Mouse (Mus musculus) embryonic facial prominence, embryonic 11.5 days (tissue): ENCODE measurements around the gene Flad1. TPM values are rescaled to one million over a fixed set of nuclear protein-coding genes. Genes with fewer than 3 reads are reported as not detected.

Experiments
- ATAC-seq: fragments of 200-750 bp; cut with Nextera tagmentation; replicated peaks from 2 replicates; pipeline ENCODE4 v1.8.0; 2017; ENCODE audit warnings: low read depth; ENCODE audit not compliant: insufficient number of reproducible peaks, low FRiP score, low TSS enrichment
- DNase-seq: peaks from one replicate; pipeline ENCODE4 v3.0.0-alpha.2; 2015; ENCODE audit warnings: low spot score
- H3K27ac ChIP-seq: fragments of 300-500 bp; sonication (generic); replicated peaks from 2 replicates; pipeline ENCODE4 v1.5.1; 2014; ENCODE audit warnings: mild to moderate bottlenecking, low read depth, low read length, control low read depth
- H3K27me3 ChIP-seq: fragments of 300-500 bp; sonication (generic); 2 replicates; pipeline ENCODE4 v1.6.1; 2014; ENCODE audit warnings: mild to moderate bottlenecking, low read length, moderate library complexity, mixed read lengths; ENCODE audit not compliant: control insufficient read depth, insufficient read depth
- H3K36me3 ChIP-seq: fragments of 300-500 bp; sonication (generic); replicated peaks from 2 replicates; pipeline ENCODE4 v1.6.1; 2014; ENCODE audit warnings: low read depth, mild to moderate bottlenecking, low read length, moderate library complexity, mixed read lengths; ENCODE audit not compliant: control insufficient read depth, insufficient read depth
- H3K4me1 ChIP-seq: fragments of 300-500 bp; sonication (generic); 2 replicates; pipeline ENCODE4 v1.6.1; 2014; ENCODE audit warnings: low read length, mixed read lengths; ENCODE audit not compliant: control insufficient read depth, insufficient read depth
- H3K4me2 ChIP-seq: fragments of 300-500 bp; sonication (generic); 2 replicates; pipeline ENCODE4 v1.6.1; 2014; ENCODE audit warnings: low read depth, mild to moderate bottlenecking, control low read depth, low read length, moderate library complexity
- H3K4me3 ChIP-seq: fragments of 300-500 bp; sonication (generic); 2 replicates; pipeline ENCODE4 v1.5.1; 2014; ENCODE audit warnings: low read depth, low read length, control low read depth
- H3K9ac ChIP-seq: fragments of 300-500 bp; sonication (generic); replicated peaks from 2 replicates; pipeline ENCODE4 v1.6.1; 2014; ENCODE audit warnings: mild to moderate bottlenecking, control low read depth, low read length
- H3K9me3 ChIP-seq: fragments of 300-500 bp; sonication (generic); replicated peaks from 2 replicates; pipeline ENCODE4 v1.6.1; 2016; ENCODE audit warnings: mild to moderate bottlenecking, low read length, inconsistent platforms, mixed read lengths; ENCODE audit not compliant: control insufficient read depth
- WGBS: fragments of 180-500 bp; shearing (Covaris S2); extraction: QIAGEN DNeasy Blood & Tissue Kit; methylation state at CpG from one replicate; pipeline ENCODE4 v1.1.7; 2014; 5-methylcytosine and 5-hydroxymethylcytosine counted together
- polyA plus RNA-seq: library from polyadenylated mRNA; unstranded; fragments of >200 nt; fragmentation: Nextera tagmentation; extraction: Ambion mirVana; gene quantifications from 2 replicates; pipeline ENCODE4 v1.2.1, GENCODE M21; 2014

Flad1 gene
- 23.8 and 24.4 TPM in 2 replicates for polyA plus RNA-seq

- Histone ChIP-seq H3K4me1 (peaks cover 4% of the 10 kb centered on the region; the same call in 1 of the 2 replicates), H3K27me3 (no peaks in the 10 kb centered on the region), H3K36me3 (peaks cover 17% of the 10 kb centered on the region), H3K4me3 (peak within 1 kb of the TSS; percentile 47), H3K27ac (no peak within 1 kb of the TSS), H3K9ac (peak within 1 kb of the TSS; percentile 52), H3K9me3 (no peaks in the 10 kb centered on the region), H3K4me2 (peak within 1 kb of the TSS; percentile 59)
- 7% methylated on average over 28 of the region's 28 CpGs for WGBS
- peak; percentile 98 for ATAC-seq
- peak; percentile 99 for DNase-seq
Observed at GRCm38 (mm10) chr3:89411490-89412393, at the start of gene Flad1. TSS of gene Flad1 (minus strand) at chr3:89411870.

DNA sequence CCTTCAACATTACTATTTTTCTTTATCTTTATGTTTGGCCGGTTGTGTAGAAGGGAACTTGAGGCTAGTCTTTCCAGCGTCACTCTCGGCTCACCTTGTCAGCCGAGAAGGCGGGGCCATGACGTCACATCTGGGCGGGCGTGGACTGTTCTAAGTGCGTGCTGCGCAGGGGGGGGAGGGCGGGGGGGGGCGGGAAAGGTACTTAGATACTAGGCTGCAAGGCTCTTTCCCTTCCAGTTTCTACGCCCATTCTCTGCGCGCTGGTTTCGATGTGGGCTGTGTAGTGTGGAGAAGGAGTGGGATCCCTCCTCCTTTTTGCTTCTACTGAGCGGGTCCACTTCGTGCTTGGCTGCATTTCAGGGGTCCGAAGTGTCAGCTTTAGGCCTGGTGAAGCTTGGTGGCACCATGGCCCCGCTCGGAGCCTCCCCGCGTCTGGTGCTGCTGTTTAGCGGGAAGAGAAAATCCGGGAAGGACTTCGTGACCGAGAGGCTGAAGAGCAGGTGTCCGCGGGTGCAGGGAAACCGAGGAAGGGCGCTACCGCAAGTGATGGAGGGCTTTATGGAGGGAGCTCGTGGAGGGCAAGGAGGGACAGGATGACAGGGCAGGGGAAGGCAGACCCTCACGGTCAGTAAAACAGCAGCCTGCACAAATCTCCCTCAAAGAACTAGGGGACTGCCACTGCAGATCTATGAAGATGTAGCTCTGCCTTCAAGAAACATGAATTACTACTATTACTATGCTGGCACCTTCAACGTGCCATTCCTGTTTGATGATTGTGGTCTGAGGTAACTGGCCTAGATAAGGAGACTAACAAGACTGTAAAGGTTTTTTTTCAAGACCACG, 47.5 kb upstream of the Flad1 start:
- WGBS: under 1% methylated on average over 34 of the region's 36 CpGs
- no peaks in the 10 kb centered on the region for H3K9me3 ChIP-seq
- no peaks in the 10 kb centered on the region for H3K36me3 ChIP-seq
- H3K27ac ChIP-seq: 0 out of 2 replicates have a peak overlapping the region, but pooled peaks have one; percentile 66
- peak overlapping the region; percentile 67 for H3K4me2 ChIP-seq
- DNase-seq: peak; percentile 94
- no peaks in the 10 kb centered on the region for H3K4me1 ChIP-seq
- H3K9ac ChIP-seq: peak overlapping the region; percentile 70
- peak overlapping the region; percentile 57 for H3K4me3 ChIP-seq
- ATAC-seq: peak; percentile 86
- H3K27me3 ChIP-seq: no peaks in the 10 kb centered on the region

DNA sequence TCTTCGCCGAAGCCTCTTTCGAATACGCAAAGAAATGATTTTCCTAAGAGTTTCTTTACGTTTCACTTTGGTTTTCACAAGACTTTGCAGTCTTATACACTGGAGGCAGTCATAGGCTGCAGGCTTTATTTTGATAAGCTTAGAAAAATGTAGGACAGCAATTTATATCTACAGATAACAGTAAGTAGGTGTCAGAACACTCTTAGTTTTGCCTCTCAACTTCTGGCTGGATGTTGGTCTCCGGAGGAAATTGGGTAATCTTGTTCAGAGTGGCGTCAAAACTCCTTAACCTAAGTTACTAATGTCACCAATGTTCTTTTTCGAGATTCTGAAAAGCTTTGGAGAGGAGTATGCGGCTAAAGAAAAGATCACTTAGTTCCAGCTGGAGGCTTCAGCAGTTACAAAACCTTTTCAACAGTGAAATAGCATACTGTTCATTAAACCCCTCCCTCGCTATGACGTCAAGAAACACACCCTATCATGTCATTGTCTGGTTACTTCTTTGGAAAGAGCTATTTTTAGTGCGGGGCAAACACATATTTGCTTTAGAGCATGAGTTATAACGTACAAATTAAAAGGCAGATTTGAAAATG, 46.8 kb upstream of the Flad1 start:
- no peak for DNase-seq
- no peaks in the 10 kb centered on the region for H3K36me3 ChIP-seq
- H3K4me2 ChIP-seq: peak overlapping the region; percentile 67; the same call in 1 of the 2 replicates
- H3K27me3 ChIP-seq: no peaks in the 10 kb centered on the region
- H3K4me3 ChIP-seq: peak overlapping the region; percentile 57
- H3K9me3 ChIP-seq: no peaks in the 10 kb centered on the region
- no peaks in the 10 kb centered on the region for H3K4me1 ChIP-seq
- WGBS: 48% methylated on average over 13 of the region's 13 CpGs
- no peak overlapping the region for H3K27ac ChIP-seq
- ATAC-seq: no peak
- H3K9ac ChIP-seq: no peak overlapping the region

DNA sequence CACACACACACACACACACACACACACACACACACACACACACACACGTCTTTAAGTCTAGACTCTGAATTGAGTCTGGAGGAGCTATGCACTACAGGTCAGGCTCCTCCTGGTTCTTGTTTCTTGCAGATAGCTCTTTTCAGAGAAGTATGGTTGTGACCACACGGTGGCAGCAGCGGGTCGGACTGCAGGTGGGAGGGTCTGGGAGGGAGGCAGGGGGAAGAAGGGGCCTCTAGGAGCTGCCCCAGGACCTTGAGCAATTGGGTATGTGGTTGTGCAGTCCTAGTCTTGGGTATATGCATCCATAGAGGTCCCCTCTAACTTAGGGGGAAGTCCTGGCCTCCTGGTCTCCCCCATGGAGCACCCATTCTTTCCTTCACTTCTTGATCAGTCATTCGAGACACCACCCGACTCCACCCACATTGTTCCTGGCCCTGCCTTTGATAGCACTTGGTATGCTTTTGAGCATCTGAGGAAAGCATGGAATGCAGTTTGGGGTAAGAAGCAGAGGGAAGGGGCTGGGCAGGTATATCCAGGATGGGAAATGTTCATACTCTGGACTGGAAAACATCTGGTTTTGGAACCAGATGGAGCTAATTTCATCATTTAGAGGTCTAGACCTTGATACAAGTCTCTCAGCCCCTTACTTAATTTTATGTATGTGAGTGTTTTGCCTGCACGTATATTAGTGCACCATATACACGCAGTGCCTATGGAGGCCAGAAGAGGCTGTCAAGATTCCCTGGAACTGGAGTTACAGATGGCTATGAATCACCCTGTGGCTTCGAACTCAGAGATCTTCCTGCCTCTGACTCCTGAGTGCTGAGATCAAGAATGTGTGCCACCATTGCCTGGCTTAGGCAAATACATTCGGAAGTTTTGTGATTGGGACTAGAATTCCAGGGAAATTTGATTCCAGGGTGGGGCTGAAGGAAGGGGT, 45.3 kb upstream of the Flad1 start:
- H3K36me3 ChIP-seq: no peaks in the 10 kb centered on the region
- H3K27ac ChIP-seq: no peak overlapping the region
- H3K9ac ChIP-seq: no peak overlapping the region
- no peaks in the 10 kb centered on the region for H3K27me3 ChIP-seq
- DNase-seq: peak; percentile 86
- H3K4me2 ChIP-seq: no peak overlapping the region
- ATAC-seq: no peak
- no peaks in the 10 kb centered on the region for H3K4me1 ChIP-seq
- 35% methylated on average over 10 of the region's 10 CpGs for WGBS
- H3K4me3 ChIP-seq: no peak overlapping the region
- H3K9me3 ChIP-seq: no peaks in the 10 kb centered on the region

- no peak for DNase-seq
- WGBS: 70% methylated on average over 1 of the region's 1 CpGs
- no peaks in the 10 kb centered on the region for H3K27me3 ChIP-seq
- ATAC-seq: no peak
- H3K4me3 ChIP-seq: no peak overlapping the region
- H3K9ac ChIP-seq: no peak overlapping the region
- H3K9me3 ChIP-seq: no peaks in the 10 kb centered on the region
- no peaks in the 10 kb centered on the region for H3K36me3 ChIP-seq
- no peak overlapping the region for H3K4me2 ChIP-seq
- H3K27ac ChIP-seq: no peak overlapping the region
- H3K4me1 ChIP-seq: no peaks in the 10 kb centered on the region
Observed at GRCm38 (mm10) chr3:89455786-89456285, 44.2 kb upstream of the Flad1 start.

- H3K27ac ChIP-seq: no peak within 1 kb of the TSS
- no peak within 1 kb of the TSS for H3K4me3 ChIP-seq
- ATAC-seq (no peak), DNase-seq (no peak)
- no peaks in the 10 kb centered on the region for H3K27me3 ChIP-seq
- H3K36me3 ChIP-seq: no peaks in the 10 kb centered on the region
- H3K4me1 ChIP-seq: no peaks in the 10 kb centered on the region
- no peak within 1 kb of the TSS for H3K4me2 ChIP-seq
- WGBS: 59% methylated on average over 10 of the region's 10 CpGs
- H3K9me3 ChIP-seq: no peaks in the 10 kb centered on the region
- H3K9ac ChIP-seq: no peak within 1 kb of the TSS
Observed at GRCm38 (mm10) chr3:89454401-89455177, 42.9 kb upstream of the Flad1 start, which contains the start of gene Pmvk. TSS of gene Pmvk (plus strand) at chr3:89454541.
